Mouse (Mus musculus): ENCODE data around the gene Disp2. TPM values are rescaled to one million over a fixed set of nuclear protein-coding genes. Genes with fewer than 3 reads are reported as not detected.

Gene Disp2
- total RNA-seq, 2 experiments from 2014 or later, result 0.34 to 0.35 TPM

GRCm38 (mm10) chr2:118789501-118789900 lies 10.0 kb downstream of the Disp2 start:
- DNase-seq, result peak; percentile 63

- DNase-seq, result no peak
These were observed 10.7 kb downstream of the Disp2 start for GRCm38 (mm10) chr2:118790221-118790550.

DNA sequence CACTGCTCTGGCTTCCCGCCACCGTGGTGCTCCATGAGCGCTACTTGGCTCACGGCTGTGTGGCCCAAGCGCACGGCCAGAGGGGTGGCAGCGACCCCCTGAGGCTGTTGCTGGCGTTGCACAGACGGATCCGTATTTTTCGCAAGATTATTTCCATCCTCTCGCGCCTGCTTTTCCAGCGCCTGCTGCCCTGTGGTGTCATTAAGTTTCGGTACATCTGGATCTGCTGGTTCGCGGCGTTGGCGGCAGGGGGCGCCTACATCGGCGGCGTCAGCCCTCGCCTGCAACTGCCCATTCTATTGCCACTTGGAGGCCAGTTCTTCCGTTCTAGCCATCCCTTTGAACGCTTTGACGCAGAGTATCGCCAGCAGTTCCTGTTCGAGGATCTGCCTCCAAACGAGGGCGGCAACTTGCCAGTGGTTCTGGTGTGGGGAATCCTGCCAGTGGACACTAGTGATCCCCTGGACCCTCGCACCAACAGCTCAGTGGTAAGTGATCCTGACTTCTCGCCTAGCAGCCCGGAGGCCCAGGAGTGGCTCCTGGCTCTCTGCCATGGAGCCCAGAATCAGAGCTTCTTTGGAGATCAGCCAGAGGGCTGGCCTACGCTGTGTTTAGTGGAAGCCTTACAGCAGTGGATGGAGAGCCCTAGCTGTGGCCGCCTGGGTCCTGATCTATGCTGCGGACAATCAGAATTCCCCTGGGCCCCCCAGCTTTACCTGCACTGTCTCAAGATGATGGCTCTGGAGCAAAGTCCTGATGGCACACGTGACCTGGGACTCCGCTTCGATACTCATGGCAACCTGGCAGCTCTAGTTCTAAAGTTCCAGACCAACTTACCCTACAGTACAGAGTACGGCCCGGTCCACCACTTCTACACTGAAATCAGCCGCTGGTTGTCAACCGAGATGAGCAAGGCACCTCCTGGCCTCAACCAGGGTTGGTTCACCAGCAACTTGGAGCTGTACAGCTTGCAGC lies 11.3 kb downstream of the Disp2 start:
- peak; percentile 70 for DNase-seq

DNA sequence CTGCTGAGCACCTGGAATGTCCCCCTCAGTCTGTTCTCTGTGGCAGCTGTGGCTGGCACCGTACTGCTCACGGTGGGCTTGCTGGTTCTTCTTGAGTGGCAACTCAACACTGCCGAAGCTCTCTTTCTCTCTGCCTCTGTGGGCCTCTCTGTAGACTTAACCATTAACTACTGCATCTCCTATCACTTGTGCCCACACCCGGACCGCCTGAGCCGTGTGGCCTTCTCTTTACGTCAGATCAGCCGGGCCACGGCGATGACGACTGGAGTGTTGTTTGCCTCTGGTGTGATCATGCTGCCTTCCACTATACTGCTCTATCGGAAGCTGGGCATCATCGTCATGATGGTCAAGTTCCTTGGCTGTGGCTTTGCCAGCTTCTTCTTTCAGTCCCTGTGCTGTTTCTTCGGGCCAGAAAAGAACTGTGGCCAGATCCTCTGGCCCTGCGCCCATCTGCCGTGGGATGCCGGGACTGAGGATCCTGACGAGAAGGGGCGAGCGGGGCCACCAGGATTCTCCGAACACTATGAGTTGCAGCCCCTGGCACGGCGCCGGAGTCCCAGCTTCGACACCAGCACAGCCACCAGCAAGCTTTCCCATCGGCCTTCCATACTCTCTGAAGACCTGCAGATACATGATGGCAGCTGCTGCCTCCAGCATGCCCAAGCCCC lies 12.2 kb downstream of the Disp2 start:
- no peak for DNase-seq

- no peak for DNase-seq
These were observed 12.7 kb downstream of the Disp2 start for GRCm38 (mm10) chr2:118792259-118792613.

DNA sequence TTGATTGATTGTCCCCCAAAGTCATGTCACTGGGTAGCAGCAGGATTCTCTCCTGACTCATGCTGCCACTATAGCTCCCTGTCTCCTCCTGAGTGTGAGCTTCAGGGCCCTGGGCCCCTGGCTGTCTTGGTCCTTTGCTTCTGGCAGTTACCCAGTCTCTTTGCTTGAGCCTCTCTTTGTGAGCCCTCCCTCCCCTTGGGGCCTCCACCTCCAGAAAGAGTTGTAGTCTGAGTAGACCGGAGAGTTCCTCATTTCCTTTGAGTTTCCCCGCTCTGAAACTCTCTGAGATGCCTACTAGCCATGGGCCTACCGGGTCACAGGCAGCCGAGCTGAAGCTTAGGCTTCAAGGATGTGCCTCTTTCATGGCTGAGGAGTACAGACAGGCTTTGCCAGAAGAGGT lies 14.1 kb downstream of the Disp2 start:
- DNase-seq, result no peak

DNA sequence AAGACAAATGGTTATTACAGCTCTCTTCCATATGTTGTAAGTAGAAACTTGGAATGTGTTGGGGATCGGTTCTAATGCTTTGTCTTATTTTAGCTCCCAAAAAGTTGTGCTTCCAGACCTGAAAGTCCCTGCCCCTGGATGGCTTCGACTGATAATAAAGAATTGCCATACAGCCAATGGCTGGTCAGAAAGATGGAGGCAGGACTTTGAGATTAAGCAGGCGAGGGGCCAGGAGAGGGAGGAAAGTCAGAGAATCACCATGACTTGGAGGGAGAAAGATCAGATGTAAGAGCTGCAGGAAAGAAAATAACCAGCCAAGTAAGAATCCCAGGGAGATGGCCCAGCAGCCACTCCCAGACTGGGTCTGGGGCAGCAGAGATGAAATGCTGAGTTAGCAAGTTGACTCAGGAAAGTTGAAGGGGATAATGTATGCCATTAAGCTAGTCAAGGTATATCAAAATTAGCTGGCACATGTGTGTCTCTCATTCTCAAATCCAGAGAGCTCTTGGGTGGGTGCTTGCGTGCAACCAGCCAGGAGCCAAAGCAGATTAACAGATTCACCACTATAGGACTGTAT lies 23.1 kb downstream of the Disp2 start:
- DNase-seq, result no peak

DNA sequence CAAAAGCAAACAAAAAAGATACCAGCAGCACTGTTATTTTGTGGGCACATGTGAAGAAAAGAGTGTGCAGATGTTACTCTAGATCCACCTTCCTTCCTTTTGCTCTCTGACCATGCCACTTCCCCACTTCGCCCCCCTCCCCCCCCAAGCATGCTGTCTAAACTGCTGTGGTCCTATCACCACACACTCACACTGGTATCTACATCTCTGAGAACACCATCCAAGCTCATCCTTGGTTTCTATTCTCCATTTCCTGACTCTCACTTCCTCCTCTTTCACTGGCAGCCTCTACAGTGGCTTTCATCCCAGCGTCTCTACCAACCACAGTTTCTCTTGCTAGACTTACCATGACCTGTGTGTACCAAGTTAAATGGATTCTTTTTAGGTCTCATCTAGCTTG lies 25.0 kb downstream of the Disp2 start:
- no peak for DNase-seq

- no peak for DNase-seq
These were observed 25.6 kb downstream of the Disp2 start for GRCm38 (mm10) chr2:118805137-118805536.

GRCm38 (mm10) chr2:118805756-118806155 lies 26.2 kb downstream of the Disp2 start:
- no peak for DNase-seq

- peak; percentile 47 for DNase-seq
These were observed 27.3 kb downstream of the Disp2 start for GRCm38 (mm10) chr2:118806860-118807259.

GRCm38 (mm10) chr2:118810861-118811260 lies 31.3 kb downstream of the Disp2 start:
- no peak for DNase-seq

DNA sequence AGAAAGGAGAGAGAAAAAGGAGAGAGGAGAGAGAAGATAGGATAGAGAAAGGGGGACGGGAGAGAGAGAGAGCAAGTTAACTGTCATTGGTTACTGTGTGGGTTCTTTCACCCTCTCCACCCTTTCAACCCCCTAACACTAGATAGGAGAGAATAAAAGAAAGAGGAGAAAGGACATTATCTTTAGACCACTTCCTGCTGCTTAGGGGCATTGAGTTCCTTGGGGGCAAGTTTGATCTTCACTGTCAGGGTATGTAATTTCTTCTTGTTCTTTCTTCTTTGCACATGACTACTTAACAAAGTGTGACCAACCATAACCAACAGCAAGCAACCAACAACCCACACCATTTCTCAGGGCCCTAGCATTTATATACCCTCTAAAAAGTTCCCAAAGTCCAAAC lies 33.2 kb downstream of the Disp2 start:
- DNase-seq, result no peak

DNA sequence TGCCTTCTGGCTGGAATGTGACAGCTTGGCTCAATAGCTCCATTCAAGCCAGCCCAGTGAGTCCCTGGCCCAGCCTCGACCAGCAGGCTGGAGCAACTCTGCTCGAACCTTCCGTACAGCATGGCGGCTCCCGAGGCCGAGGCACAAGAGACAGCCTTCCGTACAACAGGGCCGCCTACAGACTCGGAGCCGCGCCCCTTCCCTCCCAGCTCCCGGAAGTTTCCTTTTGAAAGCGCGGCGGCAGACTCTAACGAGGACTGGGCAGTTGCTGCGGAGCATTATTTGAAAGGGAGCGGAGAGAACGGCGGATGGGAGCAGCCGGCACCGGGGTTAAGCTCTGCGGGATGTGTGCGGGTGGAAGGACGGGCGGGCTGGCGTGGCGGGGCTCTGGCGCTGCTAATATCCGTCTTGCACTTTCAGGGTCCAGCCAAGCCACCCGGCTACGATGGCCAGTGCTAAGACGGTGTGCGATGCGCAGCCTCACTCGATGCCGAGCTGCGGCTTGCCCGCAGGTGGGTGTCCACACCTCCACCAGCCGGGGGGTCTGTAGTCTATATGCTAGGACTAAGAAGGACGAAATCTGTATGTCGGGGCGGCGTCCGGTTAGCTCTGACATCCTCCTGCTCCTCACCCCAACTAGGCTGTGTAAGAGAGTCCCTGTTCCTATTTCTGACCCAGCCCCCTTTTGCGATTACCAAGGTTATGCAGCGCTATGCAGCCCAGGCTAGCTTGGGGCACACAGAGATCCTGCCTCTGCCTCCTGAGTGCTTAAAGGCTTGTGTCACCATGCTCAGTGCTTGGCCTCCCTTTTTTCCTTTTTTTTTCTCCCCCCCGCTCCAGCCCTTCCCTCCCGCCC lies 34.7 kb downstream of the Disp2 start, which contains the start of gene Knstrn:
TSS of gene Knstrn (plus strand) at position 23 of the 856 bp plus-strand sequence.
- DNase-seq, result peak; percentile 81

DNA sequence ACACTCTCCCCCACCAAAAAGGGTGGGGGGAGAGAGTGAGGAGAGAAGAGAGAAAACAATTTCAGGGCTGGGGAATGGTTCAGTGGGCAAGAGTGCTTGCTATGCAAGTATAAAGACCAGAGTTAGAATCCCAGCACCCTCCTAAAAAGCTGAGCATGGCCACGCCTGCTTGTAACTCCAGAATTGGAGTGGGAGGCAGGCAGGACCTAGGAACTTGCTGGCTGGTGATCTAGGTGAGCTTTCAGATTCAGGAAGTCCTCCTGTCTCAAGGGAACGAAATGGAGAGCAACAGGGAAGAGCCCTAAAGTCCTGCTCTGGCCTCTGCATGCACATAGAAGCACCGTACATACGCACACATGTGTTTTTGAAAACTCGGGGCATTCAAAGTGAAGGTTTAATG lies 43.3 kb downstream of the Disp2 start:
- DNase-seq, result no peak

DNA sequence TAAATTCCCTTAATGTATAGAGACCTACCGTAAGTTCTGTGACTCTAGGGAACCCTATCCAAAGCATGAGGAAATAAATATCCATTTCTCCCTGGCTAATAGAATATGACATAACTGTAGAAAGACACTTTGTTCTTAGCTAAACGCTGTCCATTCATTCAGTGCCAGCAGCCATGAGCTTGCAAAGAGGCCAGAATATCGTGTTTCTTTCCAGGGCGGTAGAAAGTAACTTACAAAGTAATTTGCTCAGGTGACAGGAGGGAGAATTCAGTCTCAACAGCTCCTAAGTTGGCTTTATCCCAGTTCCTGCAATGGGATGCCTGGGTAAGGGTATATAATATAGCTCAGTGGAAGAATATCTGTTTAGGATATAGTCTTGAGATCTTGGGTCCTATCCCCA lies 44.9 kb downstream of the Disp2 start:
- no peak for DNase-seq

GRCm38 (mm10) chr2:118829096-118829495 lies 49.6 kb downstream of the Disp2 start:
- no peak for DNase-seq

- DNase-seq, result no peak
These were observed 54.5 kb downstream of the Disp2 start for GRCm38 (mm10) chr2:118834061-118834460.

GRCm38 (mm10) chr2:118835115-118835514 lies 55.6 kb downstream of the Disp2 start:
- DNase-seq, result no peak

DNA sequence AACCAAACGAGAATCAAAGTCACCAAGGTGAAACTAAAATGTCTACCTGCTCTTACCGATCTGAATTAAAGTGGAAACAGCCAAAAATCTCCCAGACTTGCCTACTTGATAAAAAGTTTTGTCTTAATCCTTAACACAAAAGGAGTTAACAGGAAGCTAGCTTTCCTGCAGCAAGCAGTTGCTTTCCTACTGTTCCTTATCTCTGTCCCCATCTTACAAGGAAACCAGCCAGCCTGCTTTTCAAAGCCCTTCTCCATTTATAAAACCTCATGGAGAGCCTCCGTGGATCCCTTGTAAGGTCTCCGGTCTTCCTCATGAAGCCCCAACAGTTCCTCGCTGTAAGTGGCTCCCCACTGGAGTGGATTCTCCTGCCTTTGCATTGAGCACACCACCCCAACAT lies 58.8 kb downstream of the Disp2 start:
- no peak for DNase-seq

- DNase-seq, result no peak
These were observed 61.7 kb downstream of the Disp2 start for GRCm38 (mm10) chr2:118841186-118841585.

GRCm38 (mm10) chr2:118841774-118842173 lies 62.3 kb downstream of the Disp2 start:
- no peak for DNase-seq
